Mouse (Mus musculus) ES-Bruce4 (cell line): ENCODE measurements around the gene Tmprss12.

Experiments
- CTCF ChIP-seq: IDR thresholded peaks from one replicate; pipeline ENCODE4 v1.8.1; 2011; ENCODE audit warnings: low read depth, low read length
- POLR2A ChIP-seq: IDR thresholded peaks from one replicate; pipeline ENCODE4 v1.8.1; 2011; ENCODE audit warnings: low read length; ENCODE audit not compliant: insufficient read depth

GRCm38 (mm10) chr15:100303428-100304018 lies 22.9 kb downstream of the Tmprss12 start:
- no peak for TF ChIP-seq CTCF
- no peak for TF ChIP-seq POLR2A
